Mouse (Mus musculus) right cerebral cortex, postnatal 4 days (tissue): ENCODE measurements around the gene Ddx23.

Experiments
- DNase-seq: peaks from one replicate; pipeline ENCODE4 v3.0.0-alpha.2; 2022

Ddx23 gene

GRCm38 (mm10) chr15:98606051-98606536, 56.6 kb downstream of the Ddx23 start:
- DNase-seq: no peak

GRCm38 (mm10) chr15:98604041-98604575, 58.6 kb downstream of the Ddx23 start:
- DNase-seq: no peak

- DNase-seq: no peak
These were observed 59.7 kb downstream of the Ddx23 start for GRCm38 (mm10) chr15:98602921-98603458.

DNA sequence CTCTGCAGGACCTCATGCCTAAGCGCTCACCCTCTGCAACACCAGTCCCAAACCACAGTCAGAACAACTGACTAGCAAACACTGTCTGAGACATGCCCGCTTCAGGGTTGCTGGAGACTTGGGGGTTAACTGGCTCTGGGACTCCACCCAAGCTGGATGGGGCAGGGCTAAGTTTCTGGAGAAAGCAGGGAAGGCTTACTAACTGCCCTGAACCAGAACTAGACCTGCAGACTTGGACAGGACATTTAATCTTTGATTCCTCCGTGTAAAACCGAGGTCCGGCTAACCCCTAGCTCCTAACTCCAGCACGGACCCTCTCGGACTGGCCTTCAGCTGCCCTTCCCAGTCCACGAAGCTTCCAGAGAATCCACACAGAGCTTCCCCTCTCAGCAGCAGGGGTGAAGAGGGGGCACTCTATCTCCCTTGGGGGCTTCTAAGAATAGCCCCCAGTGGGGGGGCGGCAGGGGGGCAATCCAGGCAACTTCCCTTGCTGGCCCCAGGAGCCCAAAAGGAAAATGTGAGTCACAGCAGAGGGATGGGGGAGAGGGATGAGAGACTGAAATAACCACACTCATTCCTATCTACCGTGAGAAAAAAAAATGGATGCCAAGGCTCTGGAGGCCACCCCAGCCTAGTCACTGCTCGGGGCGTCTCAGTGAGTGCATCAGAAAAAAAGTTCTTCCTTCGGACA, 60.4 kb downstream of the Ddx23 start:
- DNase-seq: no peak

GRCm38 (mm10) chr15:98601832-98602190, 60.9 kb downstream of the Ddx23 start:
- DNase-seq: no peak

GRCm38 (mm10) chr15:98600036-98600709, 62.5 kb downstream of the Ddx23 start:
- DNase-seq: no peak

DNA sequence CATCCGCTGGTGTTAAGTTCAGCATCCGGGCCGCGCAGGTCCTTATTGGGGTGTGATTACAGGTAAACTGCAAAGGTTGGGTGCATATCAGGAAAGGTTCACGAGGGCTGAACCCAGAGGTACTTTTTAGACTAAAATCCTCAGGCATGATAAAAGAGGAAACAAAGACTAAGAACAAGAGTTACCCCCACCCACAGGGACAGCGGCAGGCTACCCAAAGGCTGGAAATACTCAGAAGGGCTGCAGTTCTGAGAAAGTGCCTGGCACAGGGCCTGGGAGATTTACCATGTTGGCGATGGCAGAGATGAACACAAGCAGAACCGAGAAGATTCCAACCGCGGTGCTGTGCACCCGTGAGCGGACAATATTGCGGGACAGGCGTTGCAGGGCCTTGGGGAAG, 66.1 kb downstream of the Ddx23 start:
- DNase-seq: no peak
